Mouse (Mus musculus) brain, embryonic 14.5 days (tissue): Measurements from ENCODE around the gene Kcnma1.

Source experiments
- CTCF ChIP-seq: fragments of 200-500 bp; IDR thresholded peaks from 2 replicates; pipeline ENCODE4 v1.5.1; 2012; ENCODE audit warnings: inconsistent platforms, mild to moderate bottlenecking, moderate library complexity, borderline replicate concordance; ENCODE audit not compliant: insufficient read depth, insufficient read length; ENCODE audit errors: extremely low read depth
- POLR2A ChIP-seq: fragments of 200-500 bp; IDR thresholded peaks from 2 replicates; pipeline ENCODE4 v1.6.1; 2012; ENCODE audit warnings: mild to moderate bottlenecking, inconsistent platforms, borderline replicate concordance; ENCODE audit not compliant: poor library complexity, insufficient read depth, insufficient read length, severe bottlenecking; ENCODE audit errors: extremely low read depth

- TF ChIP-seq CTCF (no peak), POLR2A (no peak)
Measured at GRCm38 (mm10) chr14:23407051-23407450, 607.2 kb downstream of the Kcnma1 start.
